Mouse (Mus musculus) lung, postnatal 0 days (tissue): ENCODE results near the gene Aph1c.

Experiments
- CTCF ChIP-seq: IDR thresholded peaks from 2 replicates; pipeline ENCODE4 v1.5.1; 2016; ENCODE audit warnings: antibody characterized with exemption, mild to moderate bottlenecking
- EP300 ChIP-seq: IDR thresholded peaks from 2 replicates; pipeline ENCODE4 v1.6.1; 2016; ENCODE audit warnings: antibody characterized with exemption, mild to moderate bottlenecking, control low read depth

DNA sequence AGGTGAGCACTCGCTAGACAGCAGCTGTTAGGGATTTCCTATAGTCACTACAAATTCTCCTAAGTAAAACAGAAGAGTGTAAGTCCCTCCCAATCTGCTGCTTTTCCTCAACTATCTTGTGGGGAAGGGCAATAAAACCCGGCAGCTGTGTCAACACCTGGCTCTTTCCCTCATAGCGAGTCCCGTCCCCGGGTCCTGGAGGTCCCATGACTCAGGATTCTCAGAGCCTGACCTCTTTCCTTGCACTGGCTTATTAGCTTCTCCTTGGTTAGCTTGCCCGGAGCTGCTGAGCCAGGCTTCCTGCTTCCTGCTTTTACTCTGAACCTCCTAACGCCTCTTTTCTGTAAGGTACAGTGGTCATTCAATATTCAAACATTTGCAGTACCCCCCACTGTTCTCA is 21.3 kb upstream of the Aph1c start:
- TF ChIP-seq CTCF (no peak), EP300 (no peak)
